Mouse (Mus musculus): ENCODE measurements around the gene Cdk19.
"Not testable (repeated sequence)": the region's sequence is repeated elsewhere in the genome, so short reads cannot be mapped to it uniquely, and the experiment has no call there.

The Cdk19 gene

DNA sequence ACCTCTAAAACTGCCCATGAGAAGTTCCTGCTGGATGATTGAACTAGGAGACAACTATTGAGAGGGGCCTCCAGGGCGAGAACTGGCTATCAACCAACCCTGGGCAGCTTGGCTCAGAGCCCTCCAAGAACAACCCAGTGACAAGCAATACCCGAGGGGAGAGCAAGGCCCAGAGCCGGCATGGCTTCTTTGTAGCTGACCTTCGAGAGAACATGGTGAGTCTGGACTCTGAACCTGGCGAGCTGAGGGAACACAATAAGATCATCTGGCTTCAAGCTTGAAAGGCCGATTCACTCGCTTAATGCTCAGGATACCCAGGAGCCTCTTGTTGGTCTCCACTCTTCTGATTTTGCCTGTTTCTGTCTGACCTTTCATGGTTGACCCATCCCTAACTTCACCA, 151.8 kb downstream of the Cdk19 start:
- no peak for DNase-seq

- no peak for DNase-seq
Observed at GRCm38 (mm10) chr10:40491748-40492147, 152.4 kb downstream of the Cdk19 start.

GRCm38 (mm10) chr10:40494181-40495162, 155.1 kb downstream of the Cdk19 start:
- DNase-seq: no peak

DNA sequence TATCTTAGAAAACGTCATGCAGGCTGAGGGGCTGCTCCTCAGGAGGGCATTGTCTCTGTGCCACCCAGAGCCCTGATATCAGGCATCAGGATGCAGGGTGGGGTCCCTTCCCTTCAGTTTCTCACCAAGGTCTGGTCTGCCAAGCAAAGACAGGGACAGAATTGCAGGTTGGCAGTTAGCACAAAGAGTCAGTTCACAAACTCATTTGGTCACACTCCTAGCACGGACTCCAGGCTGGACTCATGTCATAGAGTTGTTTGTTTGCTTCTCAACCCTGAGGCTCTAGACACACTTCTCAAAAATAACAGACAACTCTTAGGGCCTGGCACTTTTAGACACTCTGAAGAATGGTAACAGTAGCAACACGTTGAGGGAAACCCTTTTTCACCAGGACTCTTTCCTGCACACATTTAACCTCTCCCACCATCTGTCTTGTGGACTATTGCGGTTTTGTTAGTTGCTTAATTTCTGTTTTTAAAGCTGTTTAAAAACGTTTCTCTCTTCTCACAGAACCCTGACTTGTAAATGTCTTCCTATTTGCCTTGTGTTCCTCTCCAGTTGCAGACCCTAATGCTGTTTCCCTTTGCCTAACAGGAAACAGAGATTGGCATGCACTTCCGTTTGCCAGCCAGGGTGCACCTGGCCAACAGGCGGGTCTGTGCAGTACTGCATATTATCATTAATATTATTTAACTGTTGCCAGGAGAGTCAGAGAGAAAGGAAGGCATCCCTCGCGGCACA, 158.1 kb downstream of the Cdk19 start:
- no peak for DNase-seq

DNA sequence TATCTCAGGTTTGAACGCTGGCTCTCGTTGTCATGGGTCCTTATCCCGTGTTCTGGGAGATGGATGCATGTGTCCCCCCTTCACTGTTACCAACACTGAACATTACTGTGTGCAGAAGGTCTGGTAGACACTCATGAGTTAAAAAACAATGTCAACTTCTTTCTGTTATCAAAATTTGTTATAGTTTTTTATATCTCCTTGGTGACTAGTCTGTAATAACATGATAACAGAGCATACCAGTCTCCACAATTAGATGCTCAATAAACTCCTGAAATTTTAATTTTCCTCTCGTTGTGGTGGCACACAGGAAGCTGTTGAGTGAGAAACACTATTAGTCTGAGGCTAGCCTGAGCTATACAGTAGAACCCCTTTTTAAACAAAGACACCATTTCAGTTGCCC, 159.1 kb downstream of the Cdk19 start:
- no peak for DNase-seq

DNA sequence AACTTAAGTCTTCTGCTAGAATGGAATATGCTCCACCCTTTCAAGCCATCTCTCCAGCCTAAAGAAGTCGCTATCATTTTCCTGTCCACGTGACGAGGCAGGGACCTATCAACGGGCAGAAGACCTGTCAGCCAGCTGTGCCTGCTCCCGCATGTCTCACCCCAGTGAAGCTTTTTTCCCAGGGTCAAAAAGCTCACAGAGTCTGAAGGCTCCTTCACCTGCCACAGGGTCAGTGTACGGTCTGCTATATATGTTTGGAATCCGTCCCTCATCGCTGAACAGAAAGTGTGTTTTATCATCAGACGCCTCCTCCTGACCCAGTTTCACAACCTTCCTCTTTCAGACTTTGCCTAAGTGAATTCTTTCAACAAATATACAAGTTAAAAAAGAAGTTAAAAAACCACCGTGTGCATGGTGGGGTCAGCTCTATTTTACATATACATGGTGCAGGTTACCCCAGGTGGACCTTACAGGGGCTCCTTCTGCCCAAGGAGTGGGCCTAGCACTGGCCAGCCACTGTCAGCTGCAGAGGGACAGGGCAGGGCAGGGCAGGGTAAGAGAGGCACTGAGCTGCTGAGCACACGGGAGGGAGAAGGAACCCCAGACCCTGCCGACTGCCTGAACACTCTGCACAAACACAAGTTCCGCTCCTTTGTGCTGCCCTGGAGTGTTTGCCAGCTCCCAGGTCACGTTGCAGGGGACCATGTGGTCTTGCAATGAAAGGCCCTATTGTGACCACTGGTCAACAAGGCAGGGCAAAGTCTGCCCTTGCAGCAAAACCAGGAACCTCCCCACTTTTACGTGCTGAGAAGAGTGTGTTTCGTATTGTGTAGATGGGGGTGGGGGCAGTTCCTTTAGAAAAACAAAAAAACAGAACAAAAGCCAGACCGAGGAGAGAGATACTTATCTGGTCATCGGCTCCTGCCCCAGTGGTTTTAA, 160.2 kb downstream of the Cdk19 start:
- DNase-seq: peak; percentile 66

DNA sequence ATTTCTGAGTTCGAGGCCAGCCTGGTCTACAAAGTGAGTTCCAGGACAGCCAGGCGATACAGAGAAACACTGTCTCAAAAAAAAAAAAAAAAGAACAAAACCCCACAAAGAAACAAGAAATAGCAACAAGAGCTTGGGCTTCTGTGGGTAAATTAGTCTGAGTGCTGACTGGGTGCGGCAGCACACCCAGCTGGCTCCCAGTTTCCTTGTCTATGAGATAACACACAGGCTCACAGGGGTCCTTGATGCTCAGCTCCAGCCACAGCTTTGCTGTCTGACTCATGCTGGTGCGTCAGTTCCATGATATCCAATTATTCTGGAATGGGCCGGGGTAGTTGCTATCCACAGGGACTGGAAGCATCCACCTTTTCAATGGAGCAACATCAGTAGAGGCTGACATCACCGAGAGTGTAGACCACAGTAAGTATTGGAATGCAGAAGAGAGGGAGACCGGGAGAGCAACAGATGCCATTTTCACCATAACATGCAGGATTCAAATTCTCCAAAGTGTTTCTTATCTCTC, 161.4 kb downstream of the Cdk19 start:
- no peak for DNase-seq

DNA sequence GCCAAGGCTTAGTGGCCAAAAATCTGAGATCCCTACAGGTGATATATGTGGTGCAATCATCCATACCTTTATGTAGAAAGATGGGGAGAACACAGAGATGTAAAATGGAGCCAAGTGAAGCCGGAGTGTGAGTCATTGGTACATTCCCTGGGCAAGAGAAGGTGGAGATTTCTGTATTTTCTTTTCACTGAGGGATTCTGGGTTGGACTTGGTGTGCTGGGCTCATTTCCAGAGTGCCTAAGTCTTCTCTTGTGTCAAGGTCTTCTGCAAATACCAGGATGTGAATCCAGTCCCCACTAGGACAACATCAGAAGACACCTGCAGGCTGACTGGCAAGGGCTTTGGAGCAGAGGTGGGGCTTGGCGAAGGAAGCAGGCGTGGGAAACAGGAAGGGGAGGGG, 163.4 kb downstream of the Cdk19 start:
- DNase-seq: no peak

GRCm38 (mm10) chr10:40510356-40510755, 171.0 kb downstream of the Cdk19 start:
- no peak for DNase-seq

DNA sequence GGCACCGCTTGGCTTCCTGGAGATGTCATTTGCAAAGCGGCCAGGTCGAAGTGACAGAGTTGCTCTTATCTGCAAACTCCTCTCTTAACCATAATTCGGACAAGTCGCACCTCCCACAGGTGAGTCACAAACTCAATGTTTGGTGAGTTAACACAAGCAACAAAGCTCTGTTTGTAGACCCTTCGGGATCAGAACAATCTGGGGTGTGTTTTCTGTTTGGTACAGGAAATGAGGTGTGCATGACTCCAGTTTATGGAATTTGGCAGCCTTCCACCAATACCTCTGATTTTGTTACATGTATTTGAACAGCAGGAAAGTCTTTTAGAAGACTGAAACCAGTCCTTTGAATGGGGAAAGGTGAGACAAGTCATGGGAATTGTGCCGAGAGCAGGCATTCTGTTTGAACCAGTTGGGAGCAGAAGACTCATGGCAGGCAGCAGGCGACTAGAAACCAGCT, 171.9 kb downstream of the Cdk19 start:
- no peak for DNase-seq

GRCm38 (mm10) chr10:40512185-40512584, 172.8 kb downstream of the Cdk19 start:
- no peak for DNase-seq

GRCm38 (mm10) chr10:40512996-40513395, 173.6 kb downstream of the Cdk19 start:
- DNase-seq: not testable (repeated sequence)

- no peak for DNase-seq
Observed at GRCm38 (mm10) chr10:40515225-40515681, 175.9 kb downstream of the Cdk19 start.

DNA sequence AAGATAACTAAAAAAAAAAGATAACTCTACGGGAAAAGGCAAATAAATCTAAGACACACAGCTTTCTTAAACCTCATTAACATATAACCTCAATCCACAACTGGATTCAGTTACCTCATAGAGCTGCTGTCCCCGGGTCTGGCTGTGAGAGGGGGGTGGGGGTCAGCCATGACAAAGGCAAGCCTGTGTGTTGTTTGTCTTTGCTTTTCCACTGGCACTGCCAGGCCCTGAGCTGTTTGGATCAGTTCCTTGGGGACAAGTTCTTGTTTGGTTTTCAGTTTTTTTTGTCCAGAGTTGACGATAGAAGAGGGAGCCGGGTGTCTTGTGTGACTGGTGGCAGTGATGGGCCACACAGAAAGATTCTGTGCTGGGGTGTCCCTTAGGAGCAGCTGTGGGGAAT, 177.1 kb downstream of the Cdk19 start:
- no peak for DNase-seq

DNA sequence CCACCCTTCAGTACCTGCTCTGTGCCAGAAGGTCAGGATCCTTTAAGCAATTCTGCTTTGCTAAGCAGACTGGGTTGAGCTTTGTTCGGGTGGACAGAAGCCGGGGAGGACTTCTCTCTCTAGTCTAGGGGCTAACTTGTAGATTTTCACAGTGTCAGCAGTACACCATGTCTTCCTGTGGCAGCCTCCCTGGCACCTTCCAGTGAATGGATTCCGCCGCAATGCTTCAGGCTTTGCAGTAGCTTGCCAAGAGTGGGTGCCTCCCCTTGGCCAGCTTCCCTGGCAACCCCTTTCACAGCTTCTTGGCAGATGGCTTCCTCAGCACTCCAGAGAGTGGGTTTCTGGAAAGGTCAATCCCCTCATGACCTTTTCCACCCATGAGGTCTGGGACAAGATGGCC, 180.2 kb downstream of the Cdk19 start:
- DNase-seq: no peak

DNA sequence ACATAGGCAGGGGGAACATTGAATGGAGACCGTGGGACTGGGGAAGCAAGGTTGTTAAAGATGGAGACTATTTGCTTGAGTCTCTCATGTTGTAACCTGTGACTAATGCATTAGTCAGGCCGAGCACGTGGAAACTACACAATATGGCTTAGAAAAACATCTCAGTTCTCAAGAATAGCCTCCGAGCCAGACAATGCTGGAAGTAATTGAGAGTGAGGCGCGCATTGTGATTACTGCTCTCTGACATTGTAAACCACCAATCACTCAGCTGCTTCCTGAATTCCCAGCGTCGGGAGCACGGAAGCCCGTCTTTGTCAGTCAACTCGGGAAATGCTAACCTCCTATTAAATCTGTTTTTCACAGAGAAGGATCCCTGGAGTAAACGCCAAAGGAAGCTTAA, 182.2 kb downstream of the Cdk19 start:
- DNase-seq: peak; percentile 73

DNA sequence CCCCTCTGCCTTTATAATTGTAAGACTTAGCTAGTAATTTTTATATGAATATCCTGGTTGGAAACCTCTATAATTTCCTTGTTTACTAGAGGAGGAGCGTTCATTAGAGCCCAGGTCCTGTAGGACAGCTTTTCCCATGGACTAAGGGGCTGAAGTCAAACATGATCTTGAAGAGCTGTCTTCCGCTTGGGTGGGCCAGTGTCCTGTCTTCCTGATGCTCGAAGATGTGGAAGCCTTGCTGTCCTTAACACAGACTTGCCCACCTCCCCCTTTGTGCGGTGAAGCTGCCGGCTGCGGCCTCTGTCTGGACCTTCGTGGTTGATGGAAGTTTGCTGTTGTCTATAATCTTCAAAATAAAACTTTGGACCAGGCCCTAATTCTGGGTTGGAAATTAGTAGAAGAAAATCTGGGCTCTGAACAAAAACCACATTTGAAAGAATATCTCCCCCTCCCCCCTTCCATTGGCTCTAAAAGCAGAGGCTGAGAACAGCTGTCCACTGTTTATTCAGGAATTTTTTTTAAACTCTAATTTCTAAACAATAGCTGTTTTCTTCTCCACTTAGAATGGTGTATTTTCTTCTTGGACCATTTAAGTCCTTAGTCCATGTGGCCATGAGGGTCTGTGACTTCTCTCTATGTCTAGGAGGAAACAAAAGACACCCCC, 184.1 kb downstream of the Cdk19 start:
- no peak for DNase-seq

GRCm38 (mm10) chr10:40524032-40524806, 184.9 kb downstream of the Cdk19 start:
- no peak for DNase-seq

- peak; percentile 76 for DNase-seq
Observed at GRCm38 (mm10) chr10:40524991-40525390, 185.6 kb downstream of the Cdk19 start.

DNA sequence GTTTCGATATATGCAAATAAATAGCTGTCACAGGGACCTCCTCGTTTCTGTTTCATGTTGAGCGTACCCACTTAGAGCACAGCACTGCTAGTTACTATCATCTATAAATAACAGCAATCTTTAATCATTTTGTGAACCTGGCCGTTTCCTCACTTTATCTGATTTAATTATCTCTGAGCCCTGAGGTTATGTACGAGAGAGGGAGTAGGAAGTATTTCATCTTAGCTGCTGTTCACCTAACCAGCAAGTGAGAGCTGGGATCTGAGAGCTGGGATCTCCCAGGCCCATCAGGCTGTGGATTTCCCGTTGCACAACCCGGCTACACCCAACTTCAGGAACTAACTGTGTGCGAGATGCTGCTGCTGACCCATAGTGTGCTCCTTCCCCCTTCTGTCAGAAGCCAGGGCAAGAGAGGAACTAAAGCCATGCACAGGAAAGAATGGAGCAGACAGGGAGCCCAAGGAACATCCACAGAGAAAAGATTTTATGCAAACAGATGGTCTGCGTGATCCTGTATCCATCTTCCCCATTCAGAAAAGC, 186.3 kb downstream of the Cdk19 start:
- DNase-seq: no peak

DNA sequence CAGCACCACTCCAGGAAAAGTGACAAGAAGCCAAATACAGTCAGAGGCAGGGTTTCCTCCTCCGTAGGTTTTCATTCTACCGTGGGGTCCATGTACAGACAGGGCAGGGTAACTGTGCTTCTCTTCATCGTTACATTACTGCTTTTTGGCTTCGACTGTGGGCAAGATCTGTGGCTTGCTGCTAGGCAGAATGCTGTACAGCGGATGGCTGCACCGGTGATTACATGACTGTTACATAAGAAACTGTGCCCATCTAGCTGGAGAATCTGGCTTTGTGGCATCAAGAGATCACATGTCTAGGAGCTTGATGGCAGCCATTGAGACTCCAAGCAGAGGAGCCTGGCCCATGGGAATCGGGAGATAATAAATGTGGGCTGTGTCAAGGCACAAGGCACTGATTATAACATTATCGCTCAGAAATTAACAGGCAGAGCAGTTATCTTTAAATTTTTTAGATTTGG, 187.0 kb downstream of the Cdk19 start:
- no peak for DNase-seq
